Mouse (Mus musculus) adrenal gland, adult 18-20 months (tissue): ENCODE measurements at regions not wholly inside any gene's neighbourhood (a gene's known extent, or its start where the extent isn't known, plus 50 kb on each side); places are given as distances from the start of the nearest gene placed in this dataset.
"Not testable (repeated sequence)": the region's sequence is repeated elsewhere in the genome, so short reads cannot be mapped to it uniquely, and the experiment has no call there.

Source experiments
- DNase-seq, 2 experiments: peaks; one replicate each; pipeline ENCODE4 v3.0.0; 2021 to 2022; ENCODE audit warnings: low spot score in 2 of 2

GRCm38 (mm10) chr15:93094202-93095135 is 180.5 kb downstream of the Gxylt1 start:
- DNase-seq: no peak

GRCm38 (mm10) chr15:93091396-93091795 is 183.6 kb downstream of the Gxylt1 start:
- DNase-seq: no peak

- peak; percentile 72 to 73 for DNase-seq
These were observed 185.6 kb downstream of the Gxylt1 start for GRCm38 (mm10) chr15:93089347-93089746.

GRCm38 (mm10) chr15:93084967-93085617 is 189.9 kb downstream of the Gxylt1 start:
- DNase-seq: no peak

GRCm38 (mm10) chr15:93074070-93074469 is 200.9 kb downstream of the Gxylt1 start:
- peak in 1 of 2 experiments; percentile 15 for DNase-seq

GRCm38 (mm10) chr15:93062213-93063131 is 212.5 kb downstream of the Gxylt1 start:
- no peak for DNase-seq

- no peak for DNase-seq
These were observed 221.5 kb downstream of the Gxylt1 start for GRCm38 (mm10) chr15:93053471-93053870.

GRCm38 (mm10) chr15:93027185-93027584 is 247.8 kb downstream of the Gxylt1 start:
- DNase-seq: no peak

GRCm38 (mm10) chr15:93026456-93027078 is 248.4 kb downstream of the Gxylt1 start:
- no peak for DNase-seq

- no peak for DNase-seq
These were observed 249.2 kb downstream of the Gxylt1 start for GRCm38 (mm10) chr15:93025791-93026190.

GRCm38 (mm10) chr15:93024171-93024570 is 250.8 kb downstream of the Gxylt1 start:
- DNase-seq: no peak

GRCm38 (mm10) chr15:93011166-93011565 is 263.8 kb downstream of the Gxylt1 start:
- DNase-seq: no peak

GRCm38 (mm10) chr15:93010629-93011028 is 264.4 kb downstream of the Gxylt1 start:
- no peak for DNase-seq

GRCm38 (mm10) chr15:93005751-93006231 is 269.2 kb downstream of the Gxylt1 start:
- DNase-seq: peak; percentile 23 to 34

GRCm38 (mm10) chr15:93005186-93005585 is 269.8 kb downstream of the Gxylt1 start:
- DNase-seq: not testable (repeated sequence)

- no peak for DNase-seq
These were observed 270.4 kb downstream of the Gxylt1 start for GRCm38 (mm10) chr15:93004551-93004950.

GRCm38 (mm10) chr15:93003233-93003632 is 271.7 kb downstream of the Gxylt1 start:
- DNase-seq: no peak

- peak; percentile 11 to 25 for DNase-seq
These were observed 272.7 kb downstream of the Gxylt1 start for GRCm38 (mm10) chr15:93002002-93002904.

GRCm38 (mm10) chr15:93001346-93002001 is 273.5 kb downstream of the Gxylt1 start:
- DNase-seq: peak in 1 of 2 experiments; percentile 29
